Comparison of ENCODE assay signal across 9 mouse cellular contexts in genomic region chr17:22410756-22411155, GRCm38 (mm10). TPM values are rescaled to one million over a fixed set of nuclear protein-coding genes. Genes with fewer than 3 reads are reported as not detected.
DNase-seq lines count a peak whose midpoint lies in the region; ATAC-seq and TF ChIP-seq lines count a peak whose summit lies in the region.
"Had no signal": no experiment of that assay in that cellular context is flagged by ENCODE, and none has a peak within 500 bp of the region (broad histone marks: within the 10 kb centered on the region; RNA-seq: fewer than 3 reads in every experiment).

No protein-coding gene starts in this region.

- H3K36me3 ChIP-seq in heart, postnatal 0 days (replicated peaks; ENCODE audit: control insufficient read depth, insufficient read depth, low read length): no peaks in the 10 kb centered on the region
- no peaks in the 10 kb centered on the region for H3K36me3 ChIP-seq in hindbrain, embryonic 14.5 days (replicated peaks; ENCODE audit: control insufficient read depth, insufficient read depth)
- H3K36me3 ChIP-seq: neural tube, embryonic 13.5 days had no signal

- H3K27me3 ChIP-seq in heart, postnatal 0 days (ENCODE audit: control insufficient read depth, insufficient read depth, low read length): no peaks in the 10 kb centered on the region
- H3K27me3 ChIP-seq in hindbrain, embryonic 14.5 days (ENCODE audit: control insufficient read depth, insufficient read depth, low read length): no peaks in the 10 kb centered on the region
- H3K27me3 ChIP-seq: neural tube, embryonic 13.5 days had no signal

- H3K4me3 ChIP-seq in heart, postnatal 0 days (ENCODE audit: low read depth, low read length): no peak overlapping the region
- no peak overlapping the region for H3K4me3 ChIP-seq in hindbrain, embryonic 14.5 days (replicated peaks; ENCODE audit: low read length)
- H3K4me3 ChIP-seq: neural tube, embryonic 13.5 days had no signal

- H3K27ac ChIP-seq in heart, postnatal 0 days (ENCODE audit: low read depth): no peak overlapping the region
- no peak overlapping the region for H3K27ac ChIP-seq in hindbrain, embryonic 14.5 days
- H3K27ac ChIP-seq: neural tube, embryonic 13.5 days had no signal

- ATAC-seq in heart, postnatal 0 days (ENCODE audit: insufficient read depth, low read depth): no peak
- ATAC-seq in hindbrain, embryonic 14.5 days (ENCODE audit: low FRiP score): no peak

- DNase-seq in heart, postnatal 0 days (ENCODE audit: low spot score): peak; percentile 40
- DNase-seq in heart, adult 11 months: no peak
- DNase-seq in A20 (ENCODE audit: low read depth, low spot score): peak; percentile 54
- peak; percentile 66 for DNase-seq in R1 (ENCODE audit: low read depth, low spot score)
- peak; percentile 22 to 60 for DNase-seq in kidney, adult 8-10 months
- peak; percentile 45 for DNase-seq in retina, postnatal 1 day
- DNase-seq in hindbrain, embryonic 14.5 days (ENCODE audit: low spot score): no peak
- DNase-seq in frontal cortex, postnatal 14 days (ENCODE audit: low spot score in 2 of 2): no peak

- H3K9ac ChIP-seq in heart, postnatal 0 days (replicated peaks; ENCODE audit: low read depth, low read length): no peak overlapping the region
- no peak overlapping the region for H3K9ac ChIP-seq in hindbrain, embryonic 14.5 days
- H3K9ac ChIP-seq: neural tube, embryonic 13.5 days had no signal

- H3K9me3 ChIP-seq in heart, postnatal 0 days (replicated peaks; ENCODE audit: control insufficient read depth, low read length): no peaks in the 10 kb centered on the region
- no peaks in the 10 kb centered on the region for H3K9me3 ChIP-seq in hindbrain, embryonic 14.5 days (ENCODE audit: control insufficient read depth, low read length)
- H3K9me3 ChIP-seq: neural tube, embryonic 13.5 days had no signal

- WGBS in heart, postnatal 0 days: 59% methylated on average over 2 of the region's 2 CpGs
- WGBS in hindbrain, embryonic 14.5 days: 87% methylated on average over 2 of the region's 2 CpGs

- H3K4me2 ChIP-seq in heart, postnatal 0 days (ENCODE audit: low read depth, low read length): no peak overlapping the region
- no peak overlapping the region for H3K4me2 ChIP-seq in hindbrain, embryonic 14.5 days (replicated peaks)
- H3K4me2 ChIP-seq: neural tube, embryonic 13.5 days had no signal

- TF ChIP-seq EP300 in heart, postnatal 0 days (IDR thresholded peaks at IDR 0.05; ENCODE audit: low read depth): no peak

- no peaks in the 10 kb centered on the region for H3K4me1 ChIP-seq in heart, postnatal 0 days (ENCODE audit: control insufficient read depth, insufficient read depth)
- H3K4me1 ChIP-seq in hindbrain, embryonic 14.5 days (replicated peaks; ENCODE audit: control insufficient read depth, insufficient read depth, low read length): no peaks in the 10 kb centered on the region
- H3K4me1 ChIP-seq: neural tube, embryonic 13.5 days had no signal

- TF ChIP-seq CTCF in heart, postnatal 0 days (IDR thresholded peaks at IDR 0.05; ENCODE audit: low read depth): peak; percentile 57

RNA-seq across cellular contexts. Expression of gene Zfp946, which starts 13.3 kb away (rescaled TPM):
- total RNA-seq in heart, postnatal 0 days (2014; rRNA removed; ENCODE audit: low replicate concordance): 1.0 and 1.2 TPM in 2 replicates
- polyA plus RNA-seq in heart, postnatal 0 days (2015; fragmentation: Nextera tagmentation; extraction: Ambion mirVana): 4.2 and 4.4 TPM in 2 replicates
- 39.0 and 43.4 TPM in 2 replicates for polyA plus RNA-seq in hindbrain, embryonic 14.5 days (2014; fragmentation: Nextera tagmentation; extraction: Ambion mirVana)

RNA-seq across cellular contexts. Expression of gene Zfp758, which starts 49.5 kb away (rescaled TPM):
- total RNA-seq in heart, postnatal 0 days (2014; rRNA removed; ENCODE audit: low replicate concordance): 2.2 and 2.8 TPM in 2 replicates
- polyA plus RNA-seq in heart, postnatal 0 days (2015; fragmentation: Nextera tagmentation; extraction: Ambion mirVana): 6.4 and 6.8 TPM in 2 replicates
- 8.8 and 9.1 TPM in 2 replicates for polyA plus RNA-seq in hindbrain, embryonic 14.5 days (2014; fragmentation: Nextera tagmentation; extraction: Ambion mirVana)

RNA-seq across cellular contexts. Expression of gene Zfp944, which starts 49.6 kb away (rescaled TPM):
- total RNA-seq in heart, postnatal 0 days (2014; rRNA removed; ENCODE audit: low replicate concordance): 2.0 and 3.0 TPM in 2 replicates
- 6.8 and 7.4 TPM in 2 replicates for polyA plus RNA-seq in heart, postnatal 0 days (2015; fragmentation: Nextera tagmentation; extraction: Ambion mirVana)
- 14.5 and 15.1 TPM in 2 replicates for polyA plus RNA-seq in hindbrain, embryonic 14.5 days (2014; fragmentation: Nextera tagmentation; extraction: Ambion mirVana)

Comparison
In these comparisons a context has a peak if more than half of its experiments do, and no peak if none do; other contexts are left out.
1. DNase-seq: peak in heart, postnatal 0 days (single experiment), A20 (single experiment), R1 (single experiment), kidney, adult 8-10 months (2 of 2) and retina, postnatal 1 day (single experiment); none in heart, adult 11 months (single experiment), hindbrain, embryonic 14.5 days (single experiment) and frontal cortex, postnatal 14 days (0 of 2).